Mouse (Mus musculus) spleen, postnatal 4 days (tissue): ENCODE results near the gene Serpinb3a.
"Not testable (repeated sequence)": the region's sequence is repeated elsewhere in the genome, so short reads cannot be mapped to it uniquely, and the experiment has no call there.

ENCODE experiments used
- DNase-seq, 2 experiments: peaks; one replicate each; pipeline ENCODE4 v3.0.0; 2022; ENCODE audit warnings: low spot score in 2 of 2

Gene Serpinb3a

DNA sequence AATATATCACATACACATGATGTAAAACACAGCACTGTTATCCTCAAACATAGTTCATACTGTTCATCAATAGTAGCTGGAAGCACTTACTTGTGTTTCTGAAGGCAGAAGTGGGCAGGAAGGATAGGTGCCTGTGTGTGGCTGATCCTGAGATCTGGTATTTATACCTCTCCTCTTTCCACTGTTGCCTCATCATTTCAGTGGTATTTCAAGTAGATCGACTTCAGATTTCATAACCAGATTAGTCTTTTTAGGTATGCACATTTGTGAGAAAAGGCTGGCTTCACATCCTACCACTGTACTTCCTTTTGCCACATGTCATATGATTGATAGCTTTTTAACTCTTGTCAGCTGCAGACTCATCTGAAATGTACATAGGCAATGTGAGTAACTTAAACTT lies at the start of gene Serpinb3a:
Gene Serpinb3a, minus strand, starts transcription at position 101 of the 400 bp plus-strand sequence.
- DNase-seq, result no peak

- no peak for DNase-seq
Measured at GRCm38 (mm10) chr1:107098417-107098816, 46.3 kb upstream of the Serpinb3a start.

DNA sequence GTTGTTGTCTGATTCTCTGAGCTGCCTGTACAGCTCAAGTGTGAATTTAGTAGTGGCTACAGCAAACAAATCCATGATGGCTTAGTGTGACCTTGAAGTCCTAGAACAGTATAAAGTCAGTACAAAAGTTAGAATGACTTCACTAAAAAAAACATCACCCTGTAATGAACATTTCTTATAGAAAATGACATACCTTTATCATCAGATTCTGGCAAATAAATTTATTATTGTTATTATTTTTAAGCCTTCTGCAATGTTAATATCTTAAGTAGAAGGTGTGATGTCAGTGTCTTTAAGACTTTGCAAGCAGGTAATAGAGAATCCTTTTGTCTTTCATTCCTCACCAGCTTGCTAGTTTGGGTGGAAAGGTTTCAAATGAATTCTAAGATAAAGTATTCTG lies 31.3 kb upstream of the Serpinb3a start, which contains the start of gene Serpinb3d:
Gene Serpinb3d, minus strand, starts transcription at position 101 of the 400 bp plus-strand sequence.
- DNase-seq, result no peak

- DNase-seq, result not testable (repeated sequence)
Measured at GRCm38 (mm10) chr1:107034236-107034635, 17.9 kb downstream of the Serpinb3a start.

DNA sequence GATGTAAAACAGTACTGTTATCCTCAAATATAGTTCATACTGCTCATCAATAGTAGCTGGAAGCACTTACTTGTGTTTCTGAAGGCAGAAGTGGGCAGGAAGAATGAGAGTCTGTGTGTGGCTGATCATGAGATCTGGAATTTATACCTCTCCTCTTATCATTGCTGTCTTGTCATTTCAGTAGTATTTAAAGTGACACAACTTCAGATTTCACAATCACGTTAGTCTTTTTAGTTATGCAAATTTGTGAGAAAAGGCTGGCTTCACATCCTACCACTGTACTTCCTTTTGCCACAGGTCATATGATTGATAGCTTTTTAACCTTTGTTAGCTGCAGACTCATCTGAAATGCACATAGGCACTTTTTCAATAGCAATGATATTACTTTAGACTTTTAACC lies 26.2 kb downstream of the Serpinb3a start:
- no peak for DNase-seq

DNA sequence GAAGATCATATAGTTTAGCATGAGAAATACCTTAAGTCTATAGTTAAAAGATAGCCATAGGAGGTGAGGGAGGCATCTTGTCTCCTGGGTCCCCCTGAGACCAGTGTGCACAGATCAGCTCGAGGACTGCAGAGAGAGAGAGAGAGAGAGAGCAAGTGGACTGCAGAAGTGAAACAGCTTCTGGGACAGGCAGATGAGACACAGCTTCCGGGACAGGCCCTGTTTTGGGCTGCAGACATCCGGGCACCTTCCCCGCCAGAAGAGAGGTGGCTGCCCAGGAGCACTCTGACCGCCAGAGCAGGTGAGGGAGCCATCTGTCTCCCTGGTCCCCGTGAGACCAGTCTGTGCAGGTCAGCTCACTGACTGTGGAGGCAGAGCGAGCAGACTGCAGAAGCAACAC lies 36.9 kb downstream of the Serpinb3a start:
- no peak for DNase-seq

- no peak for DNase-seq
Measured at GRCm38 (mm10) chr1:107014530-107014929, 37.6 kb downstream of the Serpinb3a start.

DNA sequence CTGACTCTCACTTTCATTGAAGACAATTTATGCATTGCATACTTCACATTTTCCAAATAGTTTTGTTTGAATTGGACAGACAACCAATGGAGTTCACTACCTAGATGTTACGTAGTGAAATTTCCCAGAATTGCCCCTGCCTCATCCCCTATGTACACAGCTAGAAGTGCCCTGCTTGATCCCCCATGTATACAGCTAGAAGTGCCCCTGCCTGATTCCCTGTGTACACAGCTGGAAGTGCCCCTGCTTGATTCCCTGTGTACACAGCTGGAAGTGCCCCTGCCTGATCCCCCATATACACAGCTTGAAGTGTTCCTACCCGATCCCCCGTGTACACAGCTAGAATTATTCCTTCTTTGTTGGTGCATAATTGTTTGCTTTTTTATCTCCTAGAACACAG lies 45.8 kb downstream of the Serpinb3a start:
- no peak for DNase-seq

- no peak for DNase-seq
Measured at GRCm38 (mm10) chr1:107001754-107002153, 50.3 kb downstream of the Serpinb3a start.

DNA sequence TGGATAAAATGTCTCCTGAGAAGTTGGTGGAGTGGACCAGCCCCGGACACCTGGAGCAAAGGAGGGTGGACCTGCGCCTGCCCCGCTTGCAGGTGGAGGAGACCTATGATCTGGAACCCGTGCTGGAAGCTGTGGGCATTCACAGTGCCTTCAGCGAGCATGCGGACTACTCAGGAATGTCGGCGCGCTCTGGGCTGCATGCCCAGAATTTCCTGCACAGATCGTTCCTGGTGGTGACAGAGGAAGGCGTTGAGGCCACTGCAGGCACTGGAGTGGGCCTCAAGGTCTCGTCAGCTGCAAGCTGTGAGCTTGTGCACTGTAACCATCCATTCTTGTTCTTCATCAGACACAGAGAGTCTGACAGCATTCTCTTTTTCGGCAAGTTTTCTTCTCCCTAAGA lies 51.7 kb downstream of the Serpinb3a start:
- DNase-seq, result no peak
